8 mouse cellular contexts compared by ENCODE assay signal in genomic region chr11:3202781-3203441, GRCm38 (mm10). TPM values are rescaled to one million over a fixed set of nuclear protein-coding genes. Genes with fewer than 3 reads are reported as not detected.
A peak's percentile ranks its signal among the peaks of the same experiment; 100 is the strongest.
DNase-seq lines count a peak whose midpoint lies in the region; ATAC-seq lines count a peak whose summit lies in the region.

No protein-coding gene starts in this region.

- peak overlapping the region; percentile 33 for H3K4me2 ChIP-seq in intestine, embryonic 14.5 days (ENCODE audit: low read length)

- peak; percentile 61 for DNase-seq in embryo, embryonic 10 days (ENCODE audit: low spot score)
- DNase-seq in embryo, embryonic 11 days: no peak
- peak; percentile 62 to 66 for DNase-seq in cerebellum, postnatal 14 days
- DNase-seq in gastrocnemius, postnatal 25 days: peak; percentile 48
- DNase-seq in intestine, embryonic 14.5 days (ENCODE audit: low spot score): peak; percentile 85
- peak; percentile 56 for DNase-seq in left cerebral cortex, postnatal 4 days
- peak; percentile 48 for DNase-seq in mesoderm, embryonic 11.5 days (ENCODE audit: low read depth, low spot score)
- peak; percentile 53 to 59 for DNase-seq in spleen, adult 18-20 months

- H3K9me3 ChIP-seq in intestine, embryonic 14.5 days (ENCODE audit: control insufficient read depth, low read length): no peaks in the 10 kb centered on the region

- peaks cover 25% of the 10 kb centered on the region for H3K36me3 ChIP-seq in intestine, embryonic 14.5 days (ENCODE audit: control insufficient read depth, insufficient read depth, low read length)

- H3K9ac ChIP-seq in intestine, embryonic 14.5 days (ENCODE audit: low read length): peak overlapping the region; percentile 27

- intact Hi-C loops in left cerebral cortex, postnatal 4 days (cut with DNase I): no loop called here

- peak overlapping the region; percentile 29 for H3K4me3 ChIP-seq in intestine, embryonic 14.5 days (ENCODE audit: low read depth, low read length)

- 0% methylated on average over 36 of the region's 57 CpGs for WGBS in intestine, embryonic 14.5 days

- no peaks in the 10 kb centered on the region for H3K4me1 ChIP-seq in intestine, embryonic 14.5 days (replicated peaks; ENCODE audit: control insufficient read depth, insufficient read depth, low read length)

- ATAC-seq in intestine, embryonic 14.5 days (replicated peaks; ENCODE audit: low FRiP score, low TSS enrichment, low read depth): peak; percentile 38

- H3K27ac ChIP-seq in intestine, embryonic 14.5 days (ENCODE audit: low read depth): 0 out of 2 replicates have a peak overlapping the region, but pooled peaks have one; percentile 0

- H3K27me3 ChIP-seq in intestine, embryonic 14.5 days (replicated peaks; ENCODE audit: control insufficient read depth, insufficient read depth, low read length): no peaks in the 10 kb centered on the region

RNA-seq across cellular contexts. Expression of gene Eif4enif1, which starts 0.7 kb away (rescaled TPM):
- total RNA-seq in gastrocnemius, postnatal 25 days (2021): 10 to 100 TPM; 27.5 to 32.7 TPM
- polyA plus RNA-seq in intestine, embryonic 14.5 days (2014; fragmentation: Nextera tagmentation; extraction: Ambion mirVana): 52.7 and 56.2 TPM in 2 replicates
- 10 to 100 TPM; 73.6 to 76.8 TPM for total RNA-seq in left cerebral cortex, postnatal 4 days (2021)

RNA-seq across cellular contexts. Expression of gene Sfi1, which starts 9.6 kb away (rescaled TPM):
- 10 to 100 TPM; 10.8 to 14.1 TPM for total RNA-seq in gastrocnemius, postnatal 25 days (2021)
- 11.2 TPM in 2 replicates for polyA plus RNA-seq in intestine, embryonic 14.5 days (2014; fragmentation: Nextera tagmentation; extraction: Ambion mirVana)
- total RNA-seq in left cerebral cortex, postnatal 4 days (2021): 100 to 1,000 TPM in 1 of 2 experiments, 10 to 100 TPM in 1; 76.6 to 108 TPM

Comparison
In these comparisons a context has a peak if more than half of its experiments do, and no peak if none do; other contexts are left out.
1. RNA of gene Sfi1, which starts 9.6 kb away (total RNA-seq): 76.6 to 108 TPM in left cerebral cortex, postnatal 4 days; 10.8 to 14.1 TPM in gastrocnemius, postnatal 25 days; every median in the first group is over 4 times any median in the second.